Mouse (Mus musculus): ENCODE measurements around the gene Gucy1b2. TPM values are rescaled to one million over a fixed set of nuclear protein-coding genes. Genes with fewer than 3 reads are reported as not detected.

The Gucy1b2 gene
- polyA plus RNA-seq, 1 experiment = not detected

- TF ChIP-seq CTCF (IDR thresholded peaks at IDR 0.05; ENCODE audit: insufficient read depth, low read length) = no peak
- TF ChIP-seq POLR2A (IDR thresholded peaks at IDR 0.05; ENCODE audit: borderline replicate concordance, extremely low read depth, low read depth, low read length) = no peak
- Histone ChIP-seq H3K4me1 (ENCODE audit: control insufficient read depth, insufficient read depth, low read length) (no peaks in the 10 kb centered on the region), H3K4me3 (replicated peaks; ENCODE audit: extremely low read depth, low read depth, low read length) (no peak overlapping the region)
- DNase-seq = no peak
- WGBS = 83% methylated on average over 9 of the region's 9 CpGs
Measured at GRCm38 (mm10) chr14:62353372-62353771, 102.7 kb downstream of the Gucy1b2 start.

GRCm38 (mm10) chr14:62350890-62351289 lies 105.2 kb downstream of the Gucy1b2 start:
- 95% methylated on average over 3 of the region's 3 CpGs for WGBS
- DNase-seq = no peak
- H3K4me1 ChIP-seq (ENCODE audit: control insufficient read depth, insufficient read depth, low read length) = no peaks in the 10 kb centered on the region
- H3K4me3 ChIP-seq (replicated peaks; ENCODE audit: extremely low read depth, low read depth, low read length) = no peak overlapping the region
- no peak for TF ChIP-seq POLR2A (IDR thresholded peaks at IDR 0.05; ENCODE audit: borderline replicate concordance, extremely low read depth, low read depth, low read length)
- TF ChIP-seq CTCF (IDR thresholded peaks at IDR 0.05; ENCODE audit: insufficient read depth, low read length) = no peak

- Histone ChIP-seq H3K4me1 (ENCODE audit: control insufficient read depth, insufficient read depth, low read length) (no peaks in the 10 kb centered on the region), H3K4me3 (replicated peaks; ENCODE audit: extremely low read depth, low read depth, low read length) (no peak overlapping the region)
- no peak for DNase-seq
- WGBS = 74% methylated on average over 4 of the region's 4 CpGs
- TF ChIP-seq POLR2A (IDR thresholded peaks at IDR 0.05; ENCODE audit: borderline replicate concordance, extremely low read depth, low read depth, low read length) = no peak
Measured at GRCm38 (mm10) chr14:62350186-62350585, 105.9 kb downstream of the Gucy1b2 start.

GRCm38 (mm10) chr14:62349786-62350185 lies 106.3 kb downstream of the Gucy1b2 start:
- TF ChIP-seq POLR2A (IDR thresholded peaks at IDR 0.05; ENCODE audit: borderline replicate concordance, extremely low read depth, low read depth, low read length) (no peak), CTCF (IDR thresholded peaks at IDR 0.05; ENCODE audit: insufficient read depth, low read length) (no peak)
- Histone ChIP-seq H3K4me3 (replicated peaks; ENCODE audit: extremely low read depth, low read depth, low read length) (no peak overlapping the region), H3K4me1 (ENCODE audit: control insufficient read depth, insufficient read depth, low read length) (no peaks in the 10 kb centered on the region)
- DNase-seq = no peak
- 68% methylated on average over 5 of the region's 5 CpGs for WGBS

- 0 out of 2 replicates have a peak, but pooled peaks cover 3% of the 10 kb centered on the region for H3K4me1 ChIP-seq (ENCODE audit: control insufficient read depth, insufficient read depth, low read length)
- TF ChIP-seq CTCF (IDR thresholded peaks at IDR 0.05; ENCODE audit: insufficient read depth, low read length) (no peak), POLR2A (IDR thresholded peaks at IDR 0.05; ENCODE audit: borderline replicate concordance, extremely low read depth, low read depth, low read length) (no peak)
- 77% methylated on average over 7 of the region's 7 CpGs for WGBS
- no peak for DNase-seq
- no peak overlapping the region for H3K4me3 ChIP-seq (replicated peaks; ENCODE audit: extremely low read depth, low read depth, low read length)
Measured at GRCm38 (mm10) chr14:62347103-62347502, 109.0 kb downstream of the Gucy1b2 start.

- Histone ChIP-seq H3K4me3 (replicated peaks; ENCODE audit: extremely low read depth, low read depth, low read length) (no peak overlapping the region), H3K4me1 (ENCODE audit: control insufficient read depth, insufficient read depth, low read length) (0 out of 2 replicates have a peak, but pooled peaks cover 3% of the 10 kb centered on the region)
- no peak for DNase-seq
- TF ChIP-seq CTCF (IDR thresholded peaks at IDR 0.05; ENCODE audit: insufficient read depth, low read length) (no peak), POLR2A (IDR thresholded peaks at IDR 0.05; ENCODE audit: borderline replicate concordance, extremely low read depth, low read depth, low read length) (no peak)
- 90% methylated on average over 11 of the region's 11 CpGs for WGBS
Measured at GRCm38 (mm10) chr14:62346570-62346969, 109.5 kb downstream of the Gucy1b2 start.

Other genes with a start within 250 kb of the Gucy1b2 start
- gene Rnaseh2b, start 163.7 kb downstream of the Gucy1b2 start, polyA plus RNA-seq (2012; rRNA removed) = 2.0 and 2.6 TPM in 2 replicates
- not detected in 2 replicates for gene Dleu7, start 163.2 kb downstream of the Gucy1b2 start, polyA plus RNA-seq (2012; rRNA removed)
- 14.6 and 17.7 TPM in 2 replicates for gene Fam124a, start 99.4 kb upstream of the Gucy1b2 start, polyA plus RNA-seq (2012; rRNA removed)
- gene Gm4131, start 110.6 kb upstream of the Gucy1b2 start, polyA plus RNA-seq (2012; rRNA removed) = not detected in 2 replicates
- not detected in 2 replicates for gene Serpine3, start 207.4 kb upstream of the Gucy1b2 start, polyA plus RNA-seq (2012; rRNA removed)

Data from lung, adult 2 months (tissue).